Mouse (Mus musculus) myocyte (in vitro differentiated cells): Measurements from ENCODE around the gene Il24.

Experiments
- CEBPB ChIP-seq: IDR thresholded peaks from 2 replicates; pipeline ENCODE4 v1.6.1; 2011; ENCODE audit warnings: mild to moderate bottlenecking, moderate library complexity; ENCODE audit not compliant: poor library complexity, insufficient read depth, severe bottlenecking
- E2F4 ChIP-seq: IDR thresholded peaks from one replicate; pipeline ENCODE4 v1.6.1; 2011; ENCODE audit warnings: mild to moderate bottlenecking, control low read depth, moderate library complexity; ENCODE audit not compliant: insufficient read depth
- MAX ChIP-seq: IDR thresholded peaks from one replicate; pipeline ENCODE4 v1.6.1; 2011; ENCODE audit warnings: low read depth, mild to moderate bottlenecking, control low read depth
- MYOG ChIP-seq, 3 experiments: IDR thresholded peaks; one replicate each; pipeline ENCODE4 v1.6.1; 2011; ENCODE audit warnings: control low read depth in 2 of 3, low read depth in 2 of 3, mild to moderate bottlenecking in 2 of 3; ENCODE audit not compliant: insufficient read length in 2 of 3, control insufficient read depth in 1 of 3, insufficient read depth in 1 of 3
- POLR2A ChIP-seq: IDR thresholded peaks from one replicate; pipeline ENCODE4 v1.6.1; 2011; ENCODE audit warnings: low read depth, mild to moderate bottlenecking, control low read depth, moderate library complexity; ENCODE audit not compliant: insufficient read length
- POLR2AphosphoS2 ChIP-seq: IDR thresholded peaks from one replicate; pipeline ENCODE4 v1.6.1; 2011; ENCODE audit warnings: low read depth, control low read depth; ENCODE audit not compliant: insufficient read length
- TCF12 ChIP-seq: IDR thresholded peaks from one replicate; pipeline ENCODE4 v1.6.1; 2011; ENCODE audit warnings: mild to moderate bottlenecking, control low read depth; ENCODE audit not compliant: poor library complexity, insufficient read depth, severe bottlenecking
- USF1 ChIP-seq: IDR thresholded peaks from one replicate; pipeline ENCODE4 v1.6.1; 2011; ENCODE audit warnings: low read depth, mild to moderate bottlenecking, control low read depth, moderate library complexity

GRCm38 (mm10) chr1:130838288-130838687 is 49.0 kb downstream of the Il24 start:
- TF ChIP-seq POLR2A, result no peak
- TF ChIP-seq MYOG (IDR thresholded peaks at IDR 0.05; ENCODE audit: control insufficient read depth in 1 of 3, insufficient read depth in 1 of 3, insufficient read length in 2 of 3, low read depth in 2 of 3), result no peak
- no peak for TF ChIP-seq MAX
- TF ChIP-seq CEBPB, result no peak
- TF ChIP-seq USF1, result no peak
- TF ChIP-seq E2F4, result no peak
- no peak for TF ChIP-seq TCF12
- no peak for TF ChIP-seq POLR2AphosphoS2
